Mouse (Mus musculus) midbrain, postnatal 0 days (tissue): ENCODE measurements around the gene Ccdc191. TPM values are rescaled to one million over a fixed set of nuclear protein-coding genes. Genes with fewer than 3 reads are reported as not detected.
A peak's percentile ranks its signal among the peaks of the same experiment; 100 is the strongest.

Experiments
- ATAC-seq: fragments of 200-750 bp; cut with Nextera tagmentation; 2 replicates; pipeline ENCODE4 v1.8.0; 2017; ENCODE audit warnings: moderate number of reproducible peaks, mild to moderate bottlenecking, moderate TSS enrichment, moderate library complexity; ENCODE audit not compliant: low FRiP score
- DNase-seq: peaks from one replicate; pipeline ENCODE4 v3.0.0-alpha.2; 2015; ENCODE audit warnings: low spot score
- H3K27ac ChIP-seq: fragments of 300-500 bp; sonication (generic); 2 replicates; pipeline ENCODE4 v1.5.1; 2014; ENCODE audit warnings: low read depth, mild to moderate bottlenecking, low read length, mixed read lengths
- H3K27me3 ChIP-seq: fragments of 300-500 bp; sonication (generic); 2 replicates; pipeline ENCODE4 v1.6.1; 2014; ENCODE audit warnings: low read length, control low read depth, mixed read lengths; ENCODE audit not compliant: insufficient read depth
- H3K36me3 ChIP-seq: fragments of 300-500 bp; sonication (generic); 2 replicates; pipeline ENCODE4 v1.6.1; 2014; ENCODE audit warnings: low read length, control low read depth, mixed read lengths; ENCODE audit not compliant: insufficient read depth
- H3K4me1 ChIP-seq: fragments of 300-500 bp; sonication (generic); 2 replicates; pipeline ENCODE4 v1.6.1; 2014; ENCODE audit warnings: mild to moderate bottlenecking, control low read depth, antibody characterized with exemption, low read length, mixed read lengths; ENCODE audit not compliant: insufficient read depth
- H3K4me2 ChIP-seq: fragments of 300-500 bp; sonication (generic); 2 replicates; pipeline ENCODE4 v1.6.1; 2014; ENCODE audit warnings: low read depth, mild to moderate bottlenecking, low read length, mixed read lengths; ENCODE audit not compliant: poor library complexity, severe bottlenecking
- H3K4me3 ChIP-seq: fragments of 300-500 bp; sonication (generic); 2 replicates; pipeline ENCODE4 v1.5.1; 2014; ENCODE audit warnings: low read depth, mild to moderate bottlenecking, low read length, moderate library complexity
- H3K9ac ChIP-seq: fragments of 300-500 bp; sonication (generic); replicated peaks from 2 replicates; pipeline ENCODE4 v1.6.1; 2014; ENCODE audit warnings: mild to moderate bottlenecking, low read length, moderate library complexity, mixed read lengths; ENCODE audit not compliant: poor library complexity, severe bottlenecking
- H3K9me3 ChIP-seq: fragments of 300-500 bp; sonication (generic); 2 replicates; pipeline ENCODE4 v1.6.1; 2016; ENCODE audit warnings: low read length, control low read depth
- CTCF ChIP-seq: IDR thresholded peaks from 2 replicates; pipeline ENCODE4 v1.5.1; 2016; ENCODE audit warnings: antibody characterized with exemption, mild to moderate bottlenecking
- WGBS: fragments of 180-500 bp; shearing (Covaris S2); extraction: QIAGEN DNeasy Blood & Tissue Kit; methylation state at CpG from one replicate; pipeline ENCODE4 v1.1.7; 2014; 5-methylcytosine and 5-hydroxymethylcytosine counted together
- polyA plus RNA-seq: library from polyadenylated mRNA; unstranded; fragments of >200 nt; fragmentation: Nextera tagmentation; extraction: Ambion mirVana; gene quantifications from 2 replicates; pipeline ENCODE4 v1.2.1, GENCODE M21; 2015
- total RNA-seq: library from RNA; depleted of rRNA; stranded (reverse); fragments of >200 nt; gene quantifications from 2 replicates; pipeline ENCODE4 v1.2.3, GENCODE M21; 2014; rRNA removed

Ccdc191 gene
- total RNA-seq (0.93 and 1.2 TPM in 2 replicates), polyA plus RNA-seq (4.0 and 4.6 TPM in 2 replicates)

DNA sequence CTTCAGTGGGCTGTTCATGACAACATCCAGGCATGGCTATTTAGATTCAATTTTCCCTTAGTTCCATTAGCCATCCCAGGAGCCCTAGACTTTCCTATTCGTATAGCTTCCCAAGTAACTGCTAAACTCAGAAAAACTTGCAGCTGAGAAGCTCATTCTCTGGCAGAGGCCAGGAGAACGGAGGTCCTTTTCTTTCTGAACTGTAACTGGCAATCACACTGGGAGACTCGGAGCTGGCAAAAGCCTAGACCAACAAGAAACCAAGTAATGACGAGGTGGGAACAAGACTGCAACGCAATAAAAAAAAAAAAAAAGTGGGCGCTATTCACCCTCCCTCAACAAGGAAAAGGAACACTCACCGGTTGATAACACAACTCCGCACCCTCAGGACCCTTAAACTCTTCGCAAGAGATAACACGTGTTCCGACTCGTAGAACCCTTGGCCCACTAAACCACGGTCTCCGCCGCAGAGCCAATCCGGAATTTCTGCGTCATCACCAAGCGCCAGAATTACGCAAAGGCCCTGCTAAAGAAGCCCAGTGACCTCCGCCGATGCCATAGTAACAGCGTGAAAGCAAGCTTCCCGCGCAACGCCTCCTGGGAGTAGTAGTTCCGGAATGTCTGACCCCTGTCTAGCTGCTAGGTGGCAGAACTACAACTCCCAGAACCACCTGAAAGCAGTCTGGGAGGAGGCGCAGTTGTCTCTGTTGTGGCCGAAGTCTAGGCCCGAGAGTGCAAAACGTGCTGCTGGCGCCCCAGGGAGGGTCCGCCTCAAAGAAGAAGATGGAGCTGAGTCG, at the start of gene Ccdc191:
TSS of gene Ccdc191 (plus strand) at position 593 of the 797 bp plus-strand sequence.
- peak within 1 kb of the TSS; percentile 53 for H3K4me3 ChIP-seq
- H3K27ac ChIP-seq = peak within 1 kb of the TSS; percentile 53
- peak within 1 kb of the TSS; percentile 82 for H3K4me2 ChIP-seq
- under 1% methylated on average over 33 of the region's 33 CpGs for WGBS
- DNase-seq (peak; percentile 100), ATAC-seq (peak; percentile 100)
- H3K9ac ChIP-seq = peak within 1 kb of the TSS; percentile 68
- no peaks in the 10 kb centered on the region for H3K27me3 ChIP-seq
- H3K4me1 ChIP-seq = no peaks in the 10 kb centered on the region; the same call in 1 of the 2 replicates
- TF ChIP-seq CTCF = no peak
- no peaks in the 10 kb centered on the region for H3K9me3 ChIP-seq
- H3K36me3 ChIP-seq = no peaks in the 10 kb centered on the region

DNA sequence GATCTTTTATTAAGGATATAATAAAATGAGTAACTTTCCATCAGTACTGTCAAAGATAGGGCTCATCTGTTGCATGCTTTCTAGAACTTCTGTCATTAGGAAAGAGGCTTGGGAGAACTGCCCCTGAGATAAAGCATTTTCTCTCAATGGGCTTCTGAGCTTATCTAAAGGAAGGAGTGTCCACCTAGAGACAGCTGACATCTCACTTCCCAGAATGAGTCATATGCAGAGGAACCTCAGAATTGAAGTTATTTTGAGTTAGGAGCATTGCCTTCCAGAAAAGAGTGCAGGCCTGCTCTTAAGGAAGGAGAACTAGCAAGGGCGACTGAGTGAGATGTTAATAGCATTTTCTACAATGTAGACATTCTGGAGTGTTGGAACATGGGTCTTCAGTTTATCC, 48.4 kb upstream of the Ccdc191 start:
- Histone ChIP-seq H3K4me1 (no peaks in the 10 kb centered on the region), H3K4me2 (no peak overlapping the region), H3K9me3 (no peaks in the 10 kb centered on the region), H3K4me3 (no peak overlapping the region), H3K27me3 (no peaks in the 10 kb centered on the region), H3K36me3 (no peaks in the 10 kb centered on the region), H3K9ac (no peak overlapping the region), H3K27ac (no peak overlapping the region)
- DNase-seq = no peak
- no peak for TF ChIP-seq CTCF
- ATAC-seq = no peak
- 83% methylated on average over 1 of the region's 1 CpGs for WGBS

- no peak for TF ChIP-seq CTCF
- ATAC-seq = no peak
- Histone ChIP-seq H3K9ac (no peak overlapping the region), H3K9me3 (no peaks in the 10 kb centered on the region), H3K4me1 (no peaks in the 10 kb centered on the region), H3K27me3 (no peaks in the 10 kb centered on the region), H3K36me3 (no peaks in the 10 kb centered on the region), H3K4me3 (no peak overlapping the region), H3K27ac (no peak overlapping the region), H3K4me2 (no peak overlapping the region)
- no peak for DNase-seq
- WGBS = 74% methylated on average over 1 of the region's 1 CpGs
Measured at GRCm38 (mm10) chr16:43849839-43850238, 39.8 kb upstream of the Ccdc191 start.

- WGBS = 93% methylated on average over 5 of the region's 5 CpGs
- Histone ChIP-seq H3K4me1 (no peaks in the 10 kb centered on the region), H3K36me3 (peaks cover 15% of the 10 kb centered on the region), H3K4me3 (no peak overlapping the region), H3K9me3 (no peaks in the 10 kb centered on the region), H3K4me2 (no peak overlapping the region), H3K27me3 (no peaks in the 10 kb centered on the region), H3K27ac (no peak overlapping the region), H3K9ac (no peak overlapping the region)
- no peak for TF ChIP-seq CTCF
- ATAC-seq = no peak
- peak; percentile 36 for DNase-seq
Measured at GRCm38 (mm10) chr16:43858941-43859476, 30.6 kb upstream of the Ccdc191 start.

DNA sequence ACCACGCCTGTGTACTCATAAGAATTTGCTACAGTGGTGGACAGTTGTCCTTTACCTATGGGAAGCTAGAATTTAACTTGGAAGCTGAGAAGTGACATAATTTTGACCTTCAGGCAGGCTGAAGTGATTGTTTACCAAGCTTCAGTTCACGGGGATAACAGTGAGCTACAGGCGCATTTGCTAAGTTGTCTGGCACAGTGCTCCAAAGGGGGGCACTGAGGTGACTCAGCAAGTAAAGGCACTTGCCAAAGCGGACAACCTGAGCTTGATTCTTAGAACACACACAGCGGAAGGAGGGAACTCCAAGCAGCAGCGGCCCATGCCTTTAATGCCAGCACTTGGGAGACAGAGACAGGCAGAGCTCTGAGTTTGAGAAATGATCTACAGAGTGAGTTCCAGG, 29.0 kb upstream of the Ccdc191 start:
- Histone ChIP-seq H3K9ac (no peak overlapping the region), H3K4me3 (no peak overlapping the region), H3K9me3 (no peaks in the 10 kb centered on the region), H3K27me3 (no peaks in the 10 kb centered on the region), H3K27ac (no peak overlapping the region), H3K4me1 (no peaks in the 10 kb centered on the region), H3K4me2 (no peak overlapping the region), H3K36me3 (peaks cover 15% of the 10 kb centered on the region)
- TF ChIP-seq CTCF = no peak
- ATAC-seq (no peak), DNase-seq (no peak)
- WGBS = 82% methylated on average over 6 of the region's 6 CpGs

- H3K4me3 ChIP-seq = no peak overlapping the region
- no peaks in the 10 kb centered on the region for H3K9me3 ChIP-seq
- H3K9ac ChIP-seq = no peak overlapping the region
- H3K27ac ChIP-seq = no peak overlapping the region
- DNase-seq (no peak), ATAC-seq (no peak)
- TF ChIP-seq CTCF = no peak
- H3K36me3 ChIP-seq = peaks cover 18% of the 10 kb centered on the region
- no peaks in the 10 kb centered on the region for H3K4me1 ChIP-seq
- no peaks in the 10 kb centered on the region for H3K27me3 ChIP-seq
- H3K4me2 ChIP-seq = no peak overlapping the region
Measured at GRCm38 (mm10) chr16:43869805-43870204, 19.8 kb upstream of the Ccdc191 start.
